Mouse (Mus musculus) adipocyte (in vitro differentiated cells): ENCODE results near the gene Dnm3.

Experiments
- DNase-seq: peaks from one replicate; pipeline ENCODE4 v3.0.0-alpha.2; 2016; ENCODE audit warnings: low spot score

The Dnm3 gene

GRCm38 (mm10) chr1:162477246-162478209 is at the start of gene Dnm3:
Gene Dnm3 (minus strand): TSS chr1:162478034.
- DNase-seq, result no peak

DNA sequence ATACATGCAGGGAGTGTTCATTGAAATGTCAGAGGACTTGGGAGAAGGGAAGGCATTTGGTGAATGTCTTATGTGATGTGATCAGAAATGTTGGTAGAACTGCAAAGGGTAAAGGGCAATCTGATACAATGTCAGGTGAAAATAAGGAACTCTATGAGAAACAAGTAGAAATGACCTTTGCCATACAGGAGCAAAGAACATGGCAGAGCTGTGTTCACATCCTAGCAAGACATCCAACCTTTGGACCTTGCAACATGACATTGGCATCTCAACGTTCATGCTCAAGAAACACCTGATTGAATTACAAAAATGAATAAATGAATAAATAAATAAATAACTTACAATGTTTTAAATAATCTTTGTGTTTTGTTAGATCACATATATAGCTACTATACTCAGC is 37.3 kb upstream of the Dnm3 start:
- DNase-seq, result no peak

- DNase-seq, result no peak
Observed at GRCm38 (mm10) chr1:162510013-162510356, 32.2 kb upstream of the Dnm3 start.

DNA sequence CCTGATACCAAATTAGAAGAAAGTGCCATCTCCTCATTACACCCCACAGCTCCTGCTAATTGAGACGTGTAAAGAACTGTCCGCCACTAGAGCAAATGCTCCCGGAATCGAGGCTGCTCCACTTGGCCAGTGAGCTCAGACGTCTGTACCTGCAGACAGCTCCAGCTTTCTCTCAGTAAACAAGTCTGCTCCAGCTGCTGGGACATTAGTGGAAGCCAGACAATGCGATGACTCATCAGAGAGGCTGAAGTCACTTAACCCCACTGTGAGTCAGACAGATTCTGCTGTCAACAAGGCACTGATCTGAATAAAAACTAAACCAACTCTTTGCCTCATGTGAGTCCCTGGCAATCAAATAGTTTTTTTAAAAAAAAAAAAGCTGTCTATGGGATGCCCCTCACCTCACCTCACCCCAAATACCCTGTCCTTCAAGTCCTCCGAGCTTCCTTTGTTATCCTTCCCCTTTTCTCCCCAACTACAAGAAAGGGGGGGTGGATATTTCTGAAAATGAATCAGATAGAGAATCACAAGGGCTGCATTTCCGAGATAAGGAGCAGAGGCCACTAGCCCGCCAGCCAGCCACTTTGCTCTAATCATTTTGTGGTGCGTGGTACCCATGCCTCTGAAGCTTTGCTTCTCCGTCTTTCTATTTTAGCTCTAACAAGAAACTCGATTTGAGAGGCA is 31.6 kb upstream of the Dnm3 start:
- peak; percentile 83 for DNase-seq

DNA sequence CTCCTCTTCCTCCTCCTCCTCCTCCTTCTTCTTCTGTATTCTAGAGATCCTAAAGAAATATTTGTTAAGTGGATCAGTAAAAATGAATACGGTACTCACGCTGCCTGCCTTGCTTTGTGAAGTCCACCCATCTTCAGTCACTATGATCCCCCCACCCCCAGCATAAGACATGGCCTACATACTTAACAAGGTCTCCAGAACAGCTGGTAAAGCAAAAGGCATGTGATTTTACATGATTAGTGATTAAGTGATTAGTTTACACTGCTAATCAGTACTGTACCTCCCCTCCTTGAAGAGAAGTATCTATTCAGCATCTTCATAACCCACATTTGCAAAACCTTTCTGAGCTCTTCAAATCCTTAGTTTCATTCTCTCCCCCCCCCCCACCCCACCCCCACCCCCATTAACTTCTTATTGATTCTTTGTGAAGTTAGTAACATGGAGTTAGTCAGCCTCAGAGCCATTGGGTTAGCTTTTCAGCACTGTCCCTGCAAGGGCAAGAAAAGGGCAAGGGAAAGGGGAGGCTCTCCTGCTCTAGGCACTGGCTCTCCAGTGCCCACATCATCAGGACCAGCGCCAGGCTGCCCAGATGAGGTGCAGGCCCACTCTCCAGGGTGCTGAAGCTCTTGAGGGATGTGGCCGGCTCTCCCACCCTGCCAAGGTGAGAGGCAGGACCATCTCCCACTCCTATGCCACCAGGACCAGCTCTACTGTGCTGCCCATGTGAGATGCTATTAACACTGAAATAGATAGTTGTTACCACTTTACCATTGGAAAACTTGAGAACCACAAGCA is 30.6 kb upstream of the Dnm3 start:
- DNase-seq, result no peak

DNA sequence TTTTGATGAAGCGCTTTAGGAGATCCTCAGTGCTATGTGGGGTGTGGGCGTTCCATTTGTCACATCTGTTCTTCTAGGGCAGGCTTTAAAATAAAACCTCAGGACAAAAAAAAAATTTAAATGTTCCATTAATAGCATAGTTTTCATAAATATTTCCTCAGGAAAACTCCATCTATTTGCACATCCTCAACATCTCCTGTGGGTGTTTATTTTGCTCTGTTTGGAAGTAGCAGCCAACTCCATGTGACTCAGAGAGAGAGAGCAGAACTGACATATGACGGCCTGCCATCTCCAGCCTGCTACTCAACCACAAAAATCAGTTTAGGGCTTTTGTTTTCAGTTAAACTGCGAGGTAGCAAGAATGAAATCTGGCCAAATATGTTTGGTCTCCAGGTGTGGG is 28.7 kb upstream of the Dnm3 start:
- no peak for DNase-seq

- no peak for DNase-seq
Observed at GRCm38 (mm10) chr1:162505649-162506048, 27.8 kb upstream of the Dnm3 start.

GRCm38 (mm10) chr1:162476531-162477080 is 1.2 kb downstream of the Dnm3 start:
- no peak for DNase-seq

- DNase-seq, result no peak
Observed at GRCm38 (mm10) chr1:162472949-162473348, 4.9 kb downstream of the Dnm3 start.

DNA sequence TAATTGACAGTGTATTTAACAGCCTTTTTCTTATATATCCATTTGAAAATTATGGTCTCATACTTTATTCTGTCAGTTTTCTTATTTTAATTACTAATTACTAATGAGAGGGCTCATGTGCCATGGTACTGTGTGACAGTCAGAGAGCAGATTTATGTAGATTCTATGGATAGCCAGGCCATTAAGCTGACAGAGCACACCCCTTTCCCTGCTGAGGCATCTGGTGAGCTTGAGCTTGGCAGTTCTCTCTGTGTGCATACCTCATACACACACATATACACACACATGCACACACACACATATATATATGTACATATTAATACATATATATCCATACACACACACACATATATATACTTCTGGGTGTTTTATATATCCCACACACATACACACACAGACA is 6.7 kb downstream of the Dnm3 start:
- no peak for DNase-seq

DNA sequence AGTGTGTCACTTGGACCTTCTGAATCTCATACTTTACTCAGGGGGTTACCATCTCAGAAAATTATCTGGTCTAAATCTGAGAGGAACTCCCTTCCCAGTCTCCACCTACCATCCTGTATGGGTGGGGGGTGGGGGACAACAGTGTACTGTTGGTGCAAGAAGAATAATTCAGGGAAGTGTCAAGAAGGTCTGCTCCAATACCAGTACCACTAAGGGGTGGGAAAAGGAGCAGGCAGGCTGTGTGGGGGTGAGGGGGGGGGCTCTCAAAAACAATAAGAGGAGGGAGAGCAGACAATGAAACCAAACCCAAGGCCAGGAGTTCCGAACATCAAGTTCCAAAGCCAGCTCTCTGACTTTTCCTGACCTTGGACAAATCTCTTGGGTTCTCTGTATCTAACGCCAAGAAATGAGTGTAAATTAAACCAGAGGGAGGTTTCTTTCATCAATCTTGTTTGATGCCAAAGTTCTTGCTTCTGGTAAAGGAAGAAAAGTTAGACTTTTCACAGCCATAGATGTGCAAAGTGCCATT is 8.0 kb downstream of the Dnm3 start:
- no peak for DNase-seq

DNA sequence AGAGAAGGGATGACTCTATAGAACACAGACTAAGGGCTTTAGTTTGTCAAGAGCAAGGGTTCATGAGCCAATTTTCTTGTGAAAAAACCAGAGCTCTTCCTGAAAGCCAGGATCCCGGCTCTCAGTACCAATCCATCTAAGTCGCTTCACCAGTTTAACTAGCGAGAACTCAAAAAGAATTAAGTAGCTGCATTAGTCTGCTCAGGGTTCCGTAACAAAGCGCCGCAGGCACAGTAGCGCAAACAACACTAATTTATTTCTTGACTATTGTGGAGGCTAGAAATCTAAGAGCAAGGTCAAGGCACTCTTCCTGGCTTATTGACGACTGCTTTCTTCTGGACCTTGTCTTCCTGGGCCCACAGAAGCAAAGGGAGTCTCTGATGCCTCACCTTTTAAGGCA is 14.2 kb downstream of the Dnm3 start:
- DNase-seq, result no peak

- no peak for DNase-seq
Observed at GRCm38 (mm10) chr1:162458711-162459110, 19.1 kb downstream of the Dnm3 start.

GRCm38 (mm10) chr1:162456861-162457260 is 21.0 kb downstream of the Dnm3 start:
- DNase-seq, result no peak

DNA sequence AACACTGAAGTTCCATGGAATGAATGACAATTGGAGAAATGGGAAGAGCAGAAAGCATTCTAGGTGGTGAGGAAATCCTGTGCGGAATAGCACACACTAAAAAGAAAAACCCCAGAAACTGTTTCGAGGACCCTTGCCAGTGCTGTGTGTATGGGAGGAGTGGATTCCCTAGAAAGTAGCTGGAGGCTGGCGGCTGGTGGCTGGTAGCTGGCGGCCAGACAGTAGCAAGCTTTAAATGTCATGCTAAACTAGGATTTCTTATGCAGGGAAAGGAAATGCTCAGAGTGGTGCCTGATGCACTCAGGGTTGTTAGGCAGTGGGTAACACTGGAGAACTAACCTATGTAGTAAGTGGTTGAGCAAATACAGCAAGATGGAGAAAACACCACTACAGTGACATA is 21.4 kb downstream of the Dnm3 start:
- DNase-seq, result no peak

DNA sequence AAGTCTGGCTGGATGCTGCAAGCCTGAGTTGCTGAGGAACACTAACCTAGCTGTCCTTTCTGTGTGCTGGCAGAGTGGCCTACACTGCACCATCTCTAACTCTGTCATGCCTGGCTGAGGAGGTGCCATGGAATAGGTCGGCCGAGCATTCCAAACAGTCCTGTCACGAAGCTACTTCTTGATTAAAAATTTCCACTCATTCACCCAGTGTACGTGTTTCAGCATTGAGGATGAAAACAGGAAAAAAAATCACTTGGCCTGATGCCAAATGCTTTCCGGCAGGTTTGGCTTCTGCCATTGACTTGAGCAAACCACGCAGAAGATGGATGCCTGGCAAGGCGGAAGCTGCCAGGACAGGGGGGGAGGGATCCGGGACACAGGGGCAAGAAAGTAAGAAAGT is 24.3 kb downstream of the Dnm3 start:
- no peak for DNase-seq

GRCm38 (mm10) chr1:162453030-162453429 is 24.8 kb downstream of the Dnm3 start:
- DNase-seq, result no peak

DNA sequence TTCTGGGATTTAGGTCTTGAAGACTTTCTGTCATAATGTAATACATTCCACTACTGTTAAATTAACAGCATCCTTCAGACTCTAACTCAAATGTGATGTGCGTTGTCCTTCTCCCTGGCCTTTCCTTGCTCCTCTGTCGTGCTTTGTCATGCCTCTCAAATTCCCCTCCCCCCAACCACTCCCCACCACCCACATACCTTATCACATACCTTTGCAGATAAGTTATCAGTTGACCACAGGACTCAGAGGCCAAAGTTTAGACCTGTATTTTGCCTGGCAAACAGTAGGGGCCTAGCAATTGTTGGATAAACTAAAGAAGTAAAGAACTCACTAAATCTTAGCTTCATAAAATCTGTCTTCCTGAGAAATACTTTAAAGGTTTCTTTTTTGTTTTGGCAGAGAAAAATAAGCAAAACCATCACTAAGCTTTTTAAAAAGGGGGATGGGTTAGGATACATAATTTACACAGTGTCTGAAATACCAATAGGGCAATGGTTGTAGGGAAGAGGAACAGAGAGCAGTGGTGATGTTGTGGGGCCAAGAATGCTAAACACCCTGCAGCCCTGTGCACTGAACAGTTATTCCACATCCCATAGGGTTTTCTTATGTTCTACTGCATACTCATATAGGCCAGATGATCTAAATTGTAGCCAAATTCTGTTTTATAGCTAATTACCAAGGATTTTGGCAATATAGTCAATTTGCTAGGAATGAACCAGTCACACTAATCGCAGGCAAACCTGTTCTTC is 28.5 kb downstream of the Dnm3 start:
- no peak for DNase-seq

GRCm38 (mm10) chr1:162444805-162445204 is 33.0 kb downstream of the Dnm3 start:
- no peak for DNase-seq

- DNase-seq, result no peak
Observed at GRCm38 (mm10) chr1:162439576-162439975, 38.3 kb downstream of the Dnm3 start.

GRCm38 (mm10) chr1:162436672-162437071 is 41.2 kb downstream of the Dnm3 start:
- no peak for DNase-seq
